Mouse (Mus musculus) lung, postnatal 10 days (tissue): ENCODE data around the gene Dyrk1a.

Source experiments
- DNase-seq: peaks from one replicate; pipeline ENCODE4 v3.0.0; 2021

Dyrk1a gene

DNA sequence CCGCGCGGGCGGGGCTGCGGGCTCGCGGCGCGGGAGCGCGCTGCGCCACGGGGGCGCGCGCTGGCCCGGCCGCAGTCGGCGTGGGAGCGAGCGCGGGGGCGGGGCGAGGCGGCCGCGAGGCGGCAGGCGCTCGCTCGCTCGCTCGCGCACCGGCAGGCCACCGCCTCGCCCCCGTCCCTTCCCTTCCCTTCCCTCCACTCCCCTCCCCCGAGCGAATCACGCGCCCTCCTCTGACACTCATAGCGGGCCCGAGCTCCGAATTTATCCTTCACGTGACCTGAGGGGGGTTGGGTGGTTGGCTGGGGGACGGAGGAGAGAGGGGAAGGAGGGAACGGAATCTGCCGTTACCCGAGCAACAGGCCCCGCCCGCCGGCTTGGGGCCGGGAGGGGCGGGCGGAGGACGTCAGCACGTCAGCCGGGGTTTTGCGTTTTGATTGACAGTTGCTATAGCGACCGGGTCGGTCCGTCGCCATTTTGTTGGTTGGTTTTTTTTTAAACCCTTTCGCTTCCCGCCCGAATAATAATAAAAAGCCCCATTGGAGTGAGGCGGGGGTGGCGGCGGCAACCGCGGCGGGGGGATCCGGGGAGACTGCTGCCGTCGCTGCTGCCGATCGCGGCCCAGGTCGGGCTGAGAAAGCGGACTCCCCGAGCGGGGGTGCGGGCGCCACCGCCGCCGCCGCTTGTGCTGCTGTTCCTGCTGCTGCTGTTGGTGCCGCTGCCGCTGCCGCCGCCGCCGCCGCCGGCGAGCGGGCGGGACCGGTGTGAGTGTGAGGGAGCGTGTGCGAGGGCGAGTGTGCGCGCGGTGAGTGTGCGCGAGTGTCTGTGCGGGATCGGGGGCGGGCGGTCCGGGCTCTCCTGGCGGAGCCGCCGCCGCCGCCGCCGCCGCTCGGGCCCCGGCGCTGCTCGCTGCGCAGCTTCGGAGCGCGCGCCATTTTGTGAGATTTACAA, at the start of gene Dyrk1a:
Gene Dyrk1a, plus strand, starts transcription at position 782 of the 948 bp plus-strand sequence.
- peak; percentile 100 for DNase-seq

DNA sequence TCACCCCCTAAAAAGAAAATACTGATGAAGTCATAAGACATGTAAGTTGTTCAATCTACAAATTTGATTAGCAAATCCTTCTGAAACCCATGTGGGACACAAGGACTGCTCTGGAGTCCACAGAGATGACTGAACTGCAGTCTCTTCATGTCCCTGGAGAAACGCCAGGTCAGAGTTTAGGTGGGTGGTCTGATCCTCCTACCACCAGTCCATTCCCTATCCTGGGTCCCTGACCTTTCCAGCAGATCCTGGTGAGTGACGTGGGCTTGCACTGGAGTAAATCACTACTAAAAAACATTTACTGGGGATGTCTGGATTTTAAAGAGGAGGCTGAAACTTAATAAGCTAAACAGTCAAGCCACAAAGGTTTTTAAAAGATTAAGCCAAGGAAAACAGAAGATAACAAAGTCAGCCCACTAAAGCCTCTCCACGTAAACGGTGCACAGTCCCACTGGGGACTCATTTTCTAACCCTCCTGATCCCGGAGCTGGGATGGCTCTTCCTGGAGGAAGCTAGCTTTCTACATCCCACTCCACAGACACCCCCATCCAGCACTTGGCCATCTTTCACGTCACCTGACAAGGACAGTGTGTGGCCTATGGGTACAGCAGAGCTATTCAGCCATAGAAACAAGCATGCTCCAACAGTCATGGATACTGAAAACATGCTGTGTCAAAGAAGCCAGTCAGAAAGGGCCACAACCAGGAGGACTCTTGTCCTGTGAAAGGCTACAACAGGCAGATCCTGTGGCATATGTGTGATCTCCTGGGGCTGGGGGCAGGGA, 46.0 kb upstream of the Dyrk1a start:
- no peak for DNase-seq

DNA sequence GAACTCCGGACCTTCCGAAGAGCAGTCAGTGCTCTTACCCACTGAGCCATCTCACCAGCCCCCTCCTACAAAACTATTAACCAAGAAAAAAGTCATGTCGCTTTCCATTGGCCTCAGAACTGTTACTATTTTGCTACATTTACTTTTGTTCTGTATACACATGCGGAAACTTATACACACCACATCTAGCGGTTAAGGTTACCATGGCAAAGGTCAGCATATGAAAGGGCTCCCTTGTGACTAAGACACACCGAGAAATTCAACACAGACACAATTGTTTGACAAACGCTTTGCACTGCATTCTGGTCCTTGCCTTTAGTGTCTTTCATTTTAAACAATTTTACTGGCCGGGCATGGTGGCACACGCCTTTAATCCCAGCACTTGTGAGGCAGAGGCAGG, 45.1 kb upstream of the Dyrk1a start:
- DNase-seq: no peak

DNA sequence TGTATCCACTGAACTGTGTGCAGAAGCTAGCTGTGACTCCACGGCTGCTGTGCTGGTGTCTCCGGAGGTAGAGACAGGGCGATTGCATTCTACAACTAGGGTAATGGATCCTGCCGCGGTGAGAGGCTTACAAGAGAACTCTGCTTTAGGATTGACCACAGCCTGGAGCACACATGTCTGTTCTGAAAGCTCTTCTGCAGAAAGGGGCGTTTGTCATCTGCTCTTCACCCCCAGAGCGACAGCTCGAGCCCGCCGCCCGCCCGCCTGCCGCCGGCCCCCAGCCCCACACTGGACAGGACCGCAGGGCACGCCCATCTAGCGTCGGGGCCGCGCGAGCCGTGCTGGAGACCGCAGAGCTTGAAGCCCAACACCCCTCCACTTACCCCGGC, 43.9 kb upstream of the Dyrk1a start:
- DNase-seq: no peak

DNA sequence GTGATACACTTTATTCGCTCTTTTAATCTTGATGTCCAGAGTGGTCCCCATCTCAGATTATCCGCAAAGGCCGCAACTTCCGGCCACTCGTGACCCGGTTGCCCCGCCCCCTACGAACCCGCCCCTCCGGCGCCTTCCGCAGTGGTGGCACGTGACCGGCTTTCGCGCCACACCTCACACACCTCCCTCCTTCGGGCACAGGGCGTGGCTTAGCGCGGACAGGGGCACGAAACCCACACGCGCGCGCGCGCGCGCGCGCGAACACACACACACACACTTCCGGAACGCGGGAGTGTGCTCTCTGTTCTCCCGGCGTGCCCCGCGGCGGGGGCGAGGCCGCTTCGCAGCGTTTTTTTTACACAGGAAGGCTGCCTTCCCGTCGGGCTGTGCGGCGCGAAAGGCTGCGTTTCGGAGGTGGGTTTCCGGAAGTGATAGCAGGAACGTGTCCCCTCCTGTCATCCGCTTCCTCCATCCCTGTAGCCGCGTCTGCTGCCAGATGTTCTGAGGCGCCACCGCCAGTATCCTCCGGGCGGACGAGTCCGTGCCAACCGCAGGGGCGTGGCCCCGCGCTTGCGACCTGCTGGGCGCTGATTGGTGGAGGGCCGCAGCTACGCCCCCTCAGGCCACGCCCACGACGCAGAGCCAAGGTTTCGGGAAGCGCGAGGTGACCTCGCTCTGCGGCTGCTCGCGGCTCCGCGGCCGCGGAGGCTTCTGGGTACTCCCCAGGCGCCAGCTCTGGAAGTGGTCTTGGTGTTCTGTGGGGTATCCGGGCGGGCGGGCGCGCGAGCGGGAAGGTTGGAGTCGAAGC, 43.3 kb upstream of the Dyrk1a start, which contains the start of gene Vps26c:
Gene Vps26c, minus strand, starts transcription at position 487 of the 808 bp plus-strand sequence.
- peak; percentile 98 for DNase-seq

DNA sequence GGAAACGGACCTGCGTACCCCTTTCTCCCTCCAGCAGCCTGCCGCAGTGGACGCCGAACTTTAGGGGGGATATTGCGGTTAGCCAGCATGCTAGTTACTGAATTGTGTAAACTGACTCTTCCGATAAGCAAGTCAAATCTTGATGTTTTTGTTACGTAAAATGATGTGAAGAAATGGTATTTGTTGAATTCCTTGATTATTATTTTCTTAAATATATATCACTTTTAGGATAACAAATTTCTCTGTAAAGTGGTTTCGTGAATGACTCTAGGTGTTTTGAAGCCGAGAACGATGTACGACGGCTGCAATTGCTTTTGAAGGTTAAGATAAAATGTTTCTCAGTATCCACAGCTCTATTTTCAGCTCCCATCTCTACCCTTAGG, 42.7 kb upstream of the Dyrk1a start:
- DNase-seq: no peak

DNA sequence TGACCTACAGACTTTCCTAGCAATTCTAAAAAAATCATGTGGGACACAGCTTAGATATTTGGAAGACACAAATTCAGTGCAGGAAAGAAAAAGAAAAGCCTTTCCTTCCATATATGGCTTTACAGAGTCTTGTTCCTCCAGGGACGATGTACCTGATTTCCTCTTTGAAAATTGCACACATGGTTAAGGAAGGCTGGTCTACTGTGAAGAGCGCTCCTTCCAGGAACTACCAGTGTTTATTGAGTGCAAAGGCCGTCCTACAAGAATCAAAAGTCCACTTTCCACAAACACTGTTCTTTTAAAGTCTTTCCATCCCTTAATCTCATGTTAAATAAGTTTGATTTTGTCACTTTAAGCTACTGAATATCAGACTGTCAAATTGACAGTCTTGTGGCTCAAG, 42.3 kb upstream of the Dyrk1a start:
- no peak for DNase-seq

DNA sequence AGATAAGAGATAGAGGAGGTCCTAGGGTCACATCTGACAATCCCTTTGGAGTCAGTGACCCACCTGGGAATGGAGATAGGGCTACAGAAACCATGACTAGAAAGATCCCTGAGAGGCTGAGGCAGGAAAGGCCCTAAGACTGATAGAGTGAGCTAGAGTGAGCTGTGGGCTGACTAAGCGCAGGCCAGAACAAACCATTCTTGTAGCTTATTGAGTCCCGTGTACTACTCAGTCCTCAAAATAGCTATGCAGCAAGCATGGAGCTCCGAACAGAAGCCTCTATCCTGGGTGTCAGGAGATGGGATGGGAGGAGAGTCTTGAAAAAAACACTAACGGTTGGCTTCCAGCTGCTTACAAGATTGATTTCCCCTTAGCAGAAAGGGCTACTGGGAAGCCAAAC, 38.5 kb upstream of the Dyrk1a start:
- no peak for DNase-seq

DNA sequence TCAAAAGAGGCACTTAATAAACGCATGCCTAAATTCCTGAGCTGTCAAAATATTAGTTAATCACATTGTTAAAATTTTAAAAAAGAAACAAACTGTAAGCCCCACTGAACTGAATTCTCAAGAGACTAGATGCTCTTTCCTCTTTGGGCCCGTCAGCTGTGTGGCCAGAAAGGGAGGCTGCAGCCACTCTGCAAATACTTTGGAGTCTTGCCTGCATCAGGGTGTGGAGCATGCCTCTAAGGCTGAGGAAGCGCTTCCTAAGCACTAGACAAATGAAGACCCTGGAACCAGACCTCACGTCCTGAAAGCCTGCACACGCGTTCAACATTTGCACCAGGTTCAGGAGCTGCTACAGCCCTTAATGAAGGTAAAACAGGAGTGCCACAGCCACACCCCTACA, 36.1 kb upstream of the Dyrk1a start:
- peak; percentile 47 for DNase-seq

DNA sequence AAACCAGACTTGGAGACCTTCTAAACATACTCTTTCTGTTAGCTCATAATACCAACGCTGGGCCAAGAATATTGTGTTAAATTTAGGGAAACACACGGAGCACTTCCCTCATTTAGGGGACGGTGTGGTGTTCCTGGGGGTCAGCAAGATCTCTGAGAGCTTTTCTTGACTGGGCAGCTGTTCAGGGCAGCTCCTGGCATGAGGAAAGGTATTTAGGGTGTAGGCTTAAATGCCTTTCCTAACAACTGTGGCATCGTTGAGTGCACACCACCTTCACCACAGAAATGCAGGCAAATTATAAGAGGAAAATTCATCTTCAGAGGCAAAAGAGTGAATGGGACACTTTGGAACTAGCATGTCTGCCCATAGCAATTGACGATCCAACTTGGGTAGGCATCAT, 34.1 kb upstream of the Dyrk1a start:
- DNase-seq: no peak

DNA sequence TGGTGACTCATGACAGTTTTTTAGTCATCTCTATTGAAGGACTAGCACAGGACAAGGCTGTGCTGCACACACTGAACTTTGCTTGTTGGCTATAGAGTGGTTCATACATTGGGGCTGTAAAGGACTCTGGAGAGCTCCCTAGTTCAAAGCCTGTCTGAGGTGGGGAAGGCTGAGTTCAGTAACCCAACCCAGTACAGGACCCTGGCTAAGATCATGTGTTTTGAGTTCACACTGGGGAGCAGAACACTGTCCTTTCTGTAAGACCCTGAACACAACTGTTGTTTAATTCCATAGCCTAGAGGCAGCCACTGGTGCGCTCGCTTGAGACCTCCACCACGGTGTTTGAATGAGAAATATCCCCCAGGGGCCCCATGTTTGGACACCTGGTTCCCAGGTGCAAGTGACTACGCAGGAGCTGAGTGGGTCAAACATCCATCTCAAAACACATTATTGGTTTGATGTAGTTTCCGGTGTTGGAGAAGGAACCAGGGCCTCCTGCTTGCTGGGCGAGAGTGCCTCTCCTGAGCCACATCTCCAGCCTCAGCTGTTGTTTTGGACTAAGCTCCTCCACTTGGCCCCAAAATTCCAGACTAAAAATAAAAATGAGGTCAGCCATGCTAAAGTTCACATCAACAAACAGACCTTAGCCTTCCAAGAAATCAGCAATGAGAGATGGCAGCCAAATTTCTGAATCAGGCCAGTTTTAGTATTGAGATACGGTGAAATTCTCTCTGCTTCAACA, 33.2 kb upstream of the Dyrk1a start:
- DNase-seq: peak; percentile 83

DNA sequence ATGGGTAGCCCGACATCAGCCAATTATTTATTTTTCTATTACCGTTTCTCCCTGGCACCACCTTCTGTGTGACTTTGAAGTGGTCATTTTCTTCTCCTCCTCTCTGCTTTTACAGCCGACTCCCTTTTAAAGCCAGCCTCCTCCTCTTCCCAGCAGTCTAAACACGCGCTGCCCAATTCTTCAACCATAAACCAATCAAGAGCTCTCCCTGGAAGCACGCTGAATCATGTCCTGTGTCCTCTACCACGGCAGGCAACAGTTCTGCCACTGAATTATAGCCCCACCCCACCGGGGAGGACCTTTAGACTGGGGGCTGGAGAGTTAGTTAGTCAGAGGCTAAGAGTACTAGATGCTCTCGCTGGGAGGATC, 32.7 kb upstream of the Dyrk1a start:
- peak; percentile 77 for DNase-seq

DNA sequence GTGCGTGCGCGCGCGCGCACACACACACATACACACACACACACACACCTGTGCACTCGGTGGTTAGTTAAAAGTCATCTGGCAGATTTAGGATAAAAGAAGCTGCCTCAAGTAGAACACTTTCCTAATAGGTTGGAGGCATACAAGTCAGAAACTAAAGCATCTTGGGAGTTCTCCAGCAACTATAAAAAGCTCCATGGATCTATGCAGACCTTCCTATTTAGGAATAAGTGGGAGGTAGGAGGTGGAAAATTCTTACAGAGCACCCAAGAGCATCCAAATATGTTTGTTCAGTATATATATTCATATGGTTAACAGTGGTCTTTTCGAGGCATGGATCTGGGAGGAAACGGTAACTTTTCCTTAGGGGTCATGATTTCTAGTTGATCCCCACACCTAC, 29.7 kb upstream of the Dyrk1a start:
- DNase-seq: no peak

DNA sequence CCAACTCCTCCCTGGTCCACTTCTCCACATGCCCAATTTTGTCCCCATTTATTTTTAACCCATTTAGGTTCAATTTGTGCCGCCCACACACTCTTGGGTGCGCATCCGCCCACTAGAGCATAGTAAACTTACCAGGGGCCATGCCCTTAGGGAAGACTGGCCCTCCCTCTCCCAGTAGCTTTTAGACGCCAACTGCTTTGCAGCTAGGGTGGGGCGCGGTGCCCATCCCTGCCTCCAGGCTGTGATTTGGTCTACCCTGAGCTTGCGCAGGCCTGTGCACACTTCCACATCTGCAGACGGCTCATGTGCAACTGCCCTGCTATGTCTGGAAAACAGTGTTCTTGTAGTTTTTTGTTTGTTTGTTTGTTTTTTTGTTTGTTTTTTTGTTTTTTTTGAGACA, 26.9 kb upstream of the Dyrk1a start:
- DNase-seq: no peak

DNA sequence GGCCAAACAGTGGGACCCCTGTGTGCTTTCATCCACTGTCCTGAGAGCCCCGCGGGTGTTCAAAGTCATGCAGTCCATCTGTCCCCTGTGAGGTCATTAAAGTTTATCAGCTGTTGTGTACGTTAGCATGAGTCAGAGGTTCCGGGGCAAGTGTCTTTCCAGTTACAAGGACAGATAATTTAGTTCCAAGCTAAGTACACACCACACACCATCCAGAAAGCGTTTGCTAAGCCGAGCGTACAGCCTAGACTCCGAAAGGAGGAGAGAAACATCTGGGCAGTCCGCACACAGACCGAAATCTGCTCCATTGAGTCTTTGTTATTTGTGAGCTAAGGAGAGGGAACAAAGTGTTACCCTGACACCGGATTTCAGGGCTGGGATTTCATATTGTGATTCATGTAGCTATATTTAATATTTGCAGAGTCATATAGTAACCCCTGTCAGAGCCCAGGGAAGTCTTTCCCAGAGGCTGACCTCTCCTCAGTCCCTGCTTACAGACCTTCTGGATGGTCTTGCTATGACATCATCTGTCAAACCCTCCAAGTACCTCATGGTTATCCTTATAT, 25.2 kb upstream of the Dyrk1a start:
- DNase-seq: no peak

DNA sequence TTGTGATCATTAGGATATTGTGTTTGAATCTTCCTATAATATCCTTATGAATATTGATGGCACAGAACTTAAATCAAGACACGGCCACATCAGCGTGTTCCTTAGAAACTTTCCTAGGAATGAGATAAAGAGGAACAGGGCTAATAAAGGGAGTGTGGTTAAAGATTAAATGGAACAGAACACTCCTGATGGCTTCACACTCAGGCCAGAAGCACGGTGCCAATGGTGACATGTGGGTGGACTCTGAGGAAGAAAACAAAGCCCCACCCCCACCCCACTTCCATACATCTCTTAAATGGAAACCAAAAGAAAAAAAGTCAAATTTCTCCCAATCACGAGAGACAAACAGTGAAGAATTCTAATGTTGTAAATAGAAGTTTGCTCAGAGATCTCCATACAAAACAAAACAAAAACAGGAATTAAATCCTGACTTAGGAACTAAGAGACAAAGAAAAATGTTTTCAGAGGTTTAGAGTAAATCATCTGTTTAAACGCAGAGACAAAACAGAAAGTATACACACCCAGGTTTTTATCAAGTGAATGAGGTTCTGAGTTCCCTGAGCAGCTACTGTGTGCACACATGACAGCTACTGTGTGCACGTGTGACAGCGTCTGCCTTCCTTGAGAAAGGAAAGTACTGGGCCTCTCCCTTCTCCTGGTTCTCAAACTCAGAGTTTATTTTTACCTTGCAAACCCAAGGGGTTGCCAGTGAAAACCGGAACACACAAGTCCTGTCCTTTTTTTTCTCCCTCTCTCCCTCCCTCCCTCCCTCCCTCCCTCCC, 23.8 kb upstream of the Dyrk1a start:
- no peak for DNase-seq

DNA sequence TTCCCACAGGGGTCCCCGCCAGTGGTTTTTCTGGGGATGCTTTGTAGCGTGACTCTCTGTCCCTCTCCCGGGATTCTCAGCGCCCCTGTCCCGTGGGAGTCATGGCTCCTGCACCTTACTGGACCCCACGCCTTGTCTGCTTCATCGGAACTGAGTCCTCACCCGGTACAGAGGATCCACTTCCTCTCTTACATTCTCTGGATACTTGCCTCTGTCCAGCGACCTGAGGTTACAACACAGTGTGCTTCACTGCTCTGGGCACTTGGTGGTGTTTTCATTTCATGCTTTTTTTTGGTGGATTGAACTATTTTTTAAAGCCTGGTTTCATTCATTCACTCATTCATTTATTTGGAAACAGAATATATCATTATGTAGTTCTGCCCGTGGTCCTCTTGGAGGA, 20.0 kb upstream of the Dyrk1a start:
- no peak for DNase-seq

DNA sequence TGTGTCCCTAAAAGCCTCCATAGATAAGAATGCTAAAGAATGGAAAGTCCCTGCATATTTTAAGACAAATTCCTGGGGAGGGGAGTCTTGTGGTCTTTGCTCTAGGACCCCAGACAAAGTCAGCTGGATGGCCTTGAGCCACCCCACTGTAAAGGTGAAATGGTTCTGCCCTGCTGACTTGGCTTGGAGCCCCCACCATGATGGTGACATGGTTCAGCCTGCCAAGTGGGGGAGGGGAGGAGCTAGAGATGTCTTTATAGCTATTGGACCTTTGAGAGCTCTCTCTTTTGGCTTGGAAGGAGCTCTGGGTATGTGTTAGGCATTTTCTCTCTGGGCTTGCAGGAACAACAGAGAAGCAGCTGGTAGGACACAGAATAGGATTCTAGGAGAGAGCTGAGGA, 17.9 kb upstream of the Dyrk1a start:
- no peak for DNase-seq

DNA sequence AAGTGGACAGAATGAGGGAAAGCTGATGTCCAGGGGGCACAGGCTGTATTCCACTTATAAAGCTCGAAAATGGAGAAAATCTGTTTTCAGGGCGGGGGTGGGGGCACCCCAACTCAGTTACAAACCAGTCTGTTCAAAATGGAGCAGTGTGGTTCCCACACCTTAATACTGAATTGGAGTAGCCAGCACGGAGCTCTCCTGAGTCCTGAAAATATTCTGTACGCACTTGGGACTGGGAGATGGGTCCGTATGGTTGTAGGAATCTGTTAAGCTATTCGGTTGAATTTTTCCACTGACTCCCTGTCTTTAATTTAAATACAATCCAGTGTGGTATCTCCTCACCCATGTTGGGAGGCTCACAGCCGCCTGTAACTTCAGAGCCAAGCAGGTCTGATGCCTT, 14.5 kb upstream of the Dyrk1a start:
- DNase-seq: no peak

DNA sequence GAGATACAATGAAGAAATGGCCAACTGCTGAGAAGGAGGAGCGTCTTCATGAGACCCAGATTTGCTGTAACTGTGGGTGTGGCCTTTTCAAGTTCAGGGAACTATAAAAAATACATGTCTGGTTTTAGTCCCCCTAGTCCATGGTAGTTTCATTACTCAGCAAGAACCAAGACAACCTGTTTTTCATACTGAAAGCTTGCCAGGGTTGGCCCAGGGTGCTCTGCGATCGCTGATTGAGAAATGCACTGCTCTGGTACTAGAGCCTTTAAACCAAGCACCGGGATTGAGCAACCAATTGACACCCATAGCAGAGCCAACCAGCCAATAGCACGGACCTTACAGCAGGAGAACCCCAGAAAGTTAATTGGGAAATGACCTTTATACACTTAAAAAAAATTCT, 13.6 kb upstream of the Dyrk1a start:
- DNase-seq: peak; percentile 55

DNA sequence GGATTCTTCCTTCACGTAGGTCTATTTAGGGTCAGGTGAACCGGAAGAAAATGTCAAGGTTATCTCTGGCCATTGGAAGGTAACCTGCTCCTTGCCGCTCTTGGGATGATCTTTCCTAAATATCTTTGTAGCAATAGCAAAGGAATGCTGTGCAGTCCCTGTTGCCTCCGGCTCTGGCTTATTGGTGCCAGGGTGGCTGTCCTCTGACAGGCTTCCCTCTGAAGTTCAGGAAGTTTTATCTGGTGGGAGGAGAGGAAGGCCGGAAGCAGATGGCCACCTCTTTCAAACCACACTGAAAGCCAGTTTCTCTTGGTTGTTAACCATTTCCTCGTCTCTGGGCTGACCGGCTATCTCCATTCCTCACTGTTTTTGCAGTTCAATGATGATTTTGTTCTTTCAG, 10.5 kb upstream of the Dyrk1a start:
- peak; percentile 30 for DNase-seq
